Mouse (Mus musculus): ENCODE measurements around the gene Atp5h.
"Not testable (repeated sequence)": the region's sequence is repeated elsewhere in the genome, so short reads cannot be mapped to it uniquely, and the experiment has no call there.

Atp5h gene

DNA sequence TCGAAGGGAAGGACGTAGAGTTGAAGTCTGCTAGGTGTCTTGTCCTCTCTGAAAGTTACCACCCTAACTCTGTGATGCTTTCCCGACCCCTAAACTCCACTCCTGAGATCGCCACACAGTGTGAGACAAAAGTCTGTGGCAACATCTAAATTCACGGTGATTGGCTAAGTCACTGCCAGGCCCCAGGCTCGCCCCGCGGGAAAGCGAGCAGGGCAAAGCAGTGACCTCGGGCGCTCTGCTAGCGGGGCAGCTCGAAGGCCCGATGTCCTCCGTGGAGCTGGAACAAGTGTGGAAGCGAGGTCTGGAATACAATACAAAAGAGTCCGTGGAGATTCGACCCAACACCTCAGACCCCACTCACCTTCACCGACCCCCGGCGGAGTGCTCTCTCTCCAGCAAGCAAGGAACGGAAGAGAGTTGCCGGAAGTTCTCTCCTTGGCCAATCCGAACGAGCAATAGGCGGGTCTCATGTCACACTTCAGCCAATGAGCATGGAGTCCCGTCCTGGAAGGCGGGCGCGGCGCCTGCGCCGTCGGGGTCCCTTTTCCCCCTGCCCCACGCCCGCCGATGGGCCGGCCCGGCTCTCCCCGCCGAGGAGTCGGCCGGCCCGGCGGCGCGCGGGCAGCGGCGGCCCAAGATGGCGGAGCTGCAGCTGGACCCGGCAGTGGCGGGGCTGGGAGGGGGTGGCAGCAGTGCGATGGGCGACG lies at the start of gene Atp5h, which contains the start of gene Kctd2:
TSS of gene Atp5h (minus strand) at position 432 of the 707 bp plus-strand sequence.
TSS of gene Kctd2 (plus strand) at position 598 of the 707 bp plus-strand sequence.
- DNase-seq (ENCODE audit: extremely low read depth, insufficient read length, low spot score): peak; percentile 96

DNA sequence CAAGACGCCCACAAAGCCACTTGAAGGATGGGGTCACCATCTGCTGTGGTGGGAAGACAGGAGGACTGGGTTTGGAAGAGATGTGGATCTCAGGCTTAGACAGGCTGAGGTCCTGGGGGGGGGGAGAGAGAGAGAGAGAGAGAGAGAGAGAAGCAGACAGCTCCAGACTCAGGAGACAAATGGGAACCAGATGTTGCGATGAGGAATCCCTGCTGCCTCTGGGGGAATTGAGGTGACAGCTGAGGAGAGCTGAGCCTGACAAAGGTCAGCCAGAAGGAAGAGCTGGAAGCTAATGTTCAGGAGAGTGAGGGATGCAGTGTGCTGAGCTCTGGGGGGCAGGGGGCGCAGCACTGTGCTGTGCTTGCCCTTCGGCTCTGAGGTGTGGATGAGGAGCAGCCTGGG lies 47.5 kb upstream of the Atp5h start:
- DNase-seq (ENCODE audit: extremely low read depth, insufficient read length, low spot score): no peak

DNA sequence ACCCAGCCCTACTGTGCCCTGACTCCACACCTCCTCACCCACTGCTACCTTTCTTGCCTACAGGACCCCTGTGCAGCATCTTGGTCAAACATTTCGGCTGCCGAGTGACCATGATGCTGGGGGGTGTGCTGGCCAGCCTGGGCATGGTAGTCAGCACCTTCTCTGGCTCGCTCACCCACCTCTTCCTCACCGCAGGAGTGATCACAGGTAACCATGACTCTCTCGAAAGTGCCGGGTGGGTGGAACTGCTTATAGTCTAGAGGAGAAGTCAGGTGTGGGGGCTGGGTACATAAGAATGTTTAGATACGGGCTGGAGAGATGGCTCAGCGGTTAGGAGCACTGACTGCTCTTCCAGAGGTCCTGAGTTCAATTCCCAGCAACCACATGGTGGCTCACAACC lies 45.1 kb upstream of the Atp5h start:
- DNase-seq (ENCODE audit: extremely low read depth, insufficient read length, low spot score): no peak

DNA sequence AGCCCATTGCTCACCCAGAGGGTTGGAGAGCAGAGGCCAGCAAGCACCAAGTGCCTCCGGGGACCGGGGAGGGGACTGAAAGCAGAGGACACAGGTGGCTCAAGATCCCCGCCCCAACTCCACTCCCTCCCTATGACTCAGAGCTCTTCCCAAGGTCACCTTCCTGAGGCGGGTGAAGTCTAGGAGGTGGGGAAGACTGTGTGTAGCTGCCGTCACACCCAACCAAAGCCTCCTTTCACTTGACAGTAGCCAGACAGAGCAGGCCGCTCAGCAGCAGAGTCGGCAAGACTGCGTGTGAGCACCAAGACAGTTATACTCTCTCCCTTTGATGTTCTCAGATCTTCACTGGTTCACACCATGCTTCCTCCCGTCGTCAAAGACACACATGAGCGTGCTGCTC lies 43.6 kb upstream of the Atp5h start:
- no peak for DNase-seq (ENCODE audit: extremely low read depth, insufficient read length, low spot score)

DNA sequence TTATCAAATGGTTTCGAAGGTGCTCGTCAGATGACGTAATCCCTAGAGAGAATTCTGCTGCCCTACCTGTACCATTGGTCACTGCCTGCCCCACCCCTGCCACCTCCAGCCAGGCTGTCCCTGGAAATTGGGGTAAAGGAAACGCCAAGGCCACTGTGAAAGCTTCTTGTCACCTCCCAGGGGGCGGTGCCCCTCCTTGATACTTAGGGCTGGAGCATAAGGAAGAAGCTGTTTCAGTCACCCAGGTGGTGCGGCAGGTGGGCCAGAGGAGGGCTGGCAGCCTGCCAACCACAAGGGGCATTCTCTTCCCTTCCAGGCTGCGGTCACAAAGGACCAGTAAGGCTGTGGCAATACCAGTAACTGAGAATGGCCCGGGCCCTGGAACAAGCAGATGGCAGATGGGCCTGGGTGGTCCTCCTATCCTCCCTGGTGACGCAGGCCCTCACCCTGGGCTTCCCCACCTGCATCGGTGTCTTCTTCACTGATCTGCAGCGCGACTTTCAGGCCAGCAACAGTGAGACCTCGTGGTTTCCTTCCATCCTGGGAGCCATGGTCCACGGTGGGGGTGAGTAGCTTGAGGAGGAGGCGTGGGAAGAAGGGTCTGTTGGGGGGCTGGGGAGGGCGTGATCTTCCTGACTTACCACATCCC lies 42.6 kb upstream of the Atp5h start, which contains the start of gene Slc16a5:
TSS of gene Slc16a5 (plus strand) at position 232 of the 649 bp plus-strand sequence.
- no peak for DNase-seq (ENCODE audit: extremely low read depth, insufficient read length, low spot score)

DNA sequence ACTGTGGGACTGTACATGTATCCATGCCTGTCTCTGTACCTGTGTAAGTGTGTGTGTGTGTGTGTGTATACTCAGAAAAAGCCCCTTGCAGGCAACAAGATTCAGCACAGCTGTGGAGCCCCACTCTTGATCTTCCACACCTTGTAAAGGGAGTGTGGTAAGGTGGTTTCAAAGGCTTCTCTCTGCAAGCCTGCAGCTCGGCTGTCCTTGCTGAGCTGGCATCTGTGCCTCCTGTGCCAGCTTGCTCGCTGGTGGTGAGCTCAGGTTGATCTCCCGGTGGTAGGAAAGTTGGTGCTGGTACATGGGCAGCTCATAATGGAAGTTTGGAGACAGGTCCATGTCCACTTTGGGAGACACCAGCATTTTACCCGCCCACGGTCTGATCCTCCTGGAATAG lies 42.1 kb upstream of the Atp5h start:
- no peak for DNase-seq (ENCODE audit: extremely low read depth, insufficient read length, low spot score)

DNA sequence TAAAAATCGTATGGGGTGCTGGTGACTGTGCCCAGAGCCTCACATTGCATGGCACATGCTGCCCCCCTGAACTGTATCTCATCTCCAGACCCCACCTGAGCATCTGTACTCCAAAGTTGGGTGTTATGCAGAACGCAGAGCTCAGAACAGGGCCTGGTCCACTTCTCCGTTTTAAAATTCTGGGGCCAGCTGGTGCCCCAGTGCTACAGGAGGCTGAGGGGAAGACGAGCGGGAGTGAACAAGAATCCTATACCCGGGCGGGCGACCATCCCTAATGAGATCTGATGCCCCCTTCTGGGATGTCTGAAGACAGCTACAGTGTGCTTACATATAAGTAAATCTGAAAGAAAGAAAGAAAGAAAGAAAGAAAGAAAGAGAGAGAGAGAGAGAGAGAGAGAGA lies 41.2 kb upstream of the Atp5h start:
- DNase-seq (ENCODE audit: extremely low read depth, insufficient read length, low spot score): no peak

DNA sequence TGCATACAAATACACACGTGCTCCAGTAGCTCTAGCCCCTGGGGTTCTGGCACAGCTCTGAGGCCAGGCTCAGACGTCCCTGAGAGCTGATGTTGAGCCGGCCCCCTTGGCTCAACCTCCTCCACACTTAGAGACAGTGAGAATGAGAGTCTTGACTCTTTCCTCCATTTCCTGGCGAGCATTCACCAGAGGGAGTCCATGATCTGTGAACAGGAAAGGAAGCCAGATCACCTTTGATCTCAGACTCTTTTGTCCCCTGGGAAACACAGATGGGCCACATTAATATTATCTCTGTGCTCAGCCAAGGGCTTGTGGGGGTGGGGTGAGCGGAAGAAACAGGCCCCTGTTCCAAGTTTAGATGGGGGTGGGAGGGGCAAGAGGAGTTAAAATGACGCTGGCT lies 37.6 kb upstream of the Atp5h start:
- DNase-seq (ENCODE audit: extremely low read depth, insufficient read length, low spot score): no peak

DNA sequence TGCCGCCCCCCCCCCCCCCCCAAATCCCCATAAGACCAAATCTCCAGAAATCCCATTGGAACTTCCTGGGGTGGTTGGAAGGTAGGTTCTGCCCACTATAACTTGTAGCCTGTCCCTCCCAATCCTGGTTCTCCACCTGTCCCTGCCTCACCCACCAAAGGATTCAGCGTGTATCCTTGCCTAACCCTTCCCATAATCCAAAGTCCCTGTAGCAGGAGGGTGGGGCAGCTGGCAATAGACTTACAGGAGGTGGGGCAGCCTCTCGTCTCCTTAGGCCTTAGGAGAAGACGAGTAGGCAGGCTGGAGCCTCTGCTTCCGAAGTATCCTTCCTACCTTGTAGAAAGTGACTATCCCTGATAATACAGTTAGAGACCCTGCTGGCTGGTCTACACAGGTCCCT lies 36.4 kb upstream of the Atp5h start:
- DNase-seq (ENCODE audit: extremely low read depth, insufficient read length, low spot score): no peak

DNA sequence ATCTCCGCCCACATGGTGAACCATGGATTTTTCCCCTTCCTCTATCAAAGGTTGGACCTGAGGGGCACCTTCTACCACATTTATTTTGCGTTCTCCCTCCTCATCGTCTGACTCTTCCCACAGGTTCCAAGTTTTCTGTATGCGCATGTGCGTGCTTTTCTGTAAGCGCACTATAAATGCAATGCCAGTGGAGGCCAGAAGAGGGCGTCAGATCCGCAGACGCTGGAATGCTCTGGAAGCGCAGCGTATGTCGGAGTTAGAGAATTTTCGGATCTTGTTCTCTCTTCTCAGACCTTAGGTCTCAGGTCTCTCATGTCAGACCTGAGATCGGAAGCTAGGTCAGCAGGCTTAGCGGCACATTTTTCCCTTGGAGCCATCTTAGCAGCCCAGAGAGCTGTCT lies 35.9 kb upstream of the Atp5h start:
- no peak for DNase-seq (ENCODE audit: extremely low read depth, insufficient read length, low spot score)

DNA sequence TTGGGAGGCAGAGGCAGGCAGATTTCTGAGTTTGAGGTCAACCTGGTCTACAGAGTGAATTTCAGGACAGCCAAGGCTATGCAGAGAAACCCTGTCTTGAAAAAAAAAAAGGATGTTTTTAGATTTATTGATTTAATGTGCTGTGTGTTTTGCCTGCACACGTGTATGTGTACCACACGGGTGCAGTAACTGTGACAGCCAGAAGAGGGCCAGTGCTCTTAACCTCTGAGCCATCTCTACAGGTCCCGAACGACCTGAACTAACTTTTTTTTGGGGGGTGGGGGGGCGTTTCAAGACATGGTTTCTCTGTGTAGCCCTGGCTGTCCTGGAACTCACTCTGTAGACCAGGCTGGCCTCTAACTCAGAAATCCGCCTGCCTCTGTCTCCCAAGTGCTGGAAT lies 35.1 kb upstream of the Atp5h start:
- not testable (repeated sequence) for DNase-seq (ENCODE audit: extremely low read depth, insufficient read length, low spot score)

DNA sequence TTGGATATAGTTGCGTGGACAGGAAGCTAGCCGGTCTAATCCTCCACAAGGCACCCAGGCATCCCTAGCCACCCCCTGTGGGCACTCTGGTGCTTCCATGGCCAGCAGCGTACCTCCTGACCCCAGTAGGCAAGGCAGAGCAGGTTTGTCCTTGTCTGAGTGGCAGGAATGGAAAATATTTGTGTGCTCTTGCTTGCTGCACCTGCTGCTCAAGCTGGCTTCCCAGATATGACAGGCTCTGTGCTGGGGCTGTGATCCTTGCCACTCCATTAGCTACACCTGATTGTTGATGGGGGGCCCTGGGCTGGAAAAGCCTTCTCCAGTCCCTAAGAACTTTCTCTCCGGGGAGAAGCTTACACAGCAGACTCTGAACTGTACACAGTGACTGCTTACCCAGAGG lies 33.5 kb upstream of the Atp5h start:
- no peak for DNase-seq (ENCODE audit: extremely low read depth, insufficient read length, low spot score)

DNA sequence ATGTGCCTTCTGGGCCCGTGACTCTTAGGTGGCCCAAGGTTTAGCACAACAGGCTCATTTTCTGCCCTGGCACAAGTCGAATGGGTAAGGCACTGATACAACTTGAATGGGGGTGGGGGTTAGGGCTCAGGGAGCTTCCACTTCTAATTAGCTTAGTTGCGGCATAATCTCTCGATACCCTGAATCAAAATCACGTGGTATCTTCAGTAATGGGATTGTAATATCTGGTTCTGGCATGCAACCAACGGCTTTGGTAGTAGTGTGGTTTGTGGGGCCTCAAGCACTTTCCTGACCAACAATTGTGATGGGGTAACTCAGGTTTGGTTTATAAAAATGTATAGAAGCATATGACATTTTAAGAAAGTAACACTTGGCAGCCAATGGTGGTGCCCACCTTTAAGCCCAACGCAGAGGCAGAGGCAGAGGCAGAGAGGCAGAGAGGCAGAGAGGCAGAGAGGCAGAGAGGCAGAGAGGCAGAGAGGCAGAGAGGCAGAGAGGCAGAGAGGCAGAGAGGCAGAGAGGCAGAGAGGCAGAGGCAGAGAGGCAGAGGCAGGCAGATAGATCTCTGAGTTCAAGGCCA lies 32.6 kb upstream of the Atp5h start:
- DNase-seq (ENCODE audit: extremely low read depth, insufficient read length, low spot score): no peak

DNA sequence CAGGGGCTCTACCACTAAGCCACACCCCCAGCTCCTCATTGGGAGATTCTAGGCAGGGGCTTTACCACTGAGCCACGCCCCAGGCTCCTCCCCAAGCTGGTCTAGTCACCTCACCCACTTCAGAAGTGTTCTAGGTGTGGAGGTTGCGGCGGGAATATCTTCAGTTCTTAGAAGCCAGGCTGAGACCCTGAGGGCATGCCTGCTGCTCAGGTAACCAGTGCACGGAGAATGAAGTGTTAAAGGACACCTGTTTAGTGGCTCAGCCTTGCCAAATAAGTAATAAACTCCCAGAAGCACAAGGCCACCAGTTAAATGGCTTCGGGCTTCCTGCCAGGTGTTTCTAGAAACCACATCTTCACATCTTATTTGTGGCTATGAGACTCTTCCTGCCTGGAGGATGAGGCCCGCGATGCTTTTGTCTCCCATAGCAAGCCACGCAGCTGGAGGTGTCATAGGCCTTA lies 32.0 kb upstream of the Atp5h start:
- DNase-seq (ENCODE audit: extremely low read depth, insufficient read length, low spot score): no peak

DNA sequence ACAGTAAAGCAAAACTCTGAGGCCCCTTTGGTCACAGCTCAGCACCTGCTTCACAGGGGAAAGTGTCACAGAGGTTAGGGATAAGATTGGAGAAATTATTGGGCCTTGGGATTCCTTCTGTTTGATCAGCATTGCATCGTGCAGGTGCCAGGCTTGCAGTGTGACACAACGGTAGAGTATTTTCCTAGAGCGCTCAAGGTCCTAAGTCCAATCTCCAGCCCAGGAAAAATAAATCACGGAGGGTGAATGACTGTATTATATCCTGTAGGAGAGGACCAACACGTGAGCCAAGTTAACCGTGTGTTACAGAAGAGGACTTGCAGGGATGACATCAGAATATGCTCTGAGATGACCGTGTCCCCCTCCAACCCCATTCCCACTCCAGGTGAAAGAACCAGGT lies 30.4 kb upstream of the Atp5h start:
- no peak for DNase-seq (ENCODE audit: extremely low read depth, insufficient read length, low spot score)

DNA sequence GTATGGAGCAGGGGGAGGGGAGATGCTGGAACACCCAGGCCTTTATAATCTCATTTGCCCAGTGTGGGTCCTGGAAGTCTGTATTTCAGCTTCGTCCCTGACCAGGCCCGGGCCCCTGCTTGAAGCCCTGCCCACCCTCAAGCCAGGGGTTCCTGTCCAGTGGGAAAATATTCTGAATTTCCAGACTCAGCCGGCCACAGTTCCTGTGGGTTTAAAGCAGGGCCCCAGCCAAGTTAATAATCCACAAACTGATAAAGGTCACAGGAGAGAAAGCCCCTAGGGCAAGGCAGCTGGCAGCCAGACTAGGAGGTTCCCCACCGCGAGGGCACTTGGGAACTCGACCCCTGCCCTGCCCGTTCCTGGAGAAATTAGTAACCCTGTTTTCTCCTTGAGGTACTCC lies 29.2 kb upstream of the Atp5h start:
- DNase-seq (ENCODE audit: extremely low read depth, insufficient read length, low spot score): no peak

DNA sequence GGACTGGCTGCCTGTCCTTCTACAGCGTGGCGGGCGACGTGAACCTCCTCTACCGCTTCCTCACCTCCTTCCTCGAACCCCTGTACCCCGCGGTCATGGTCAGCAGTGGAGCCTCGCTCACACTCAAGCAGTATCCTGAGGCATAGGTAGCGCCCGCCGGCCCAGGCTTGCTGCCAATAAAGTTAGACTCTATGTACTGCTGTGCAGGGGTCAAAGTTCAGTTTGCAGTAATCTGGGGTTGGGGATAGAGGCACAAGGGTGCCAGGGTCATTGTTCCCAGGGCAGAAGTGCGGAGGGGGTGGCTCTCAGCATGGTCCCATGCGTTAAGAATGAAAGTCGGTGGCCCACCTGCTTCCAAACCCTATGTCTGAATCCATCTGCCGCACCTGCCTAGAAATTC lies 28.3 kb upstream of the Atp5h start:
- no peak for DNase-seq (ENCODE audit: extremely low read depth, insufficient read length, low spot score)

DNA sequence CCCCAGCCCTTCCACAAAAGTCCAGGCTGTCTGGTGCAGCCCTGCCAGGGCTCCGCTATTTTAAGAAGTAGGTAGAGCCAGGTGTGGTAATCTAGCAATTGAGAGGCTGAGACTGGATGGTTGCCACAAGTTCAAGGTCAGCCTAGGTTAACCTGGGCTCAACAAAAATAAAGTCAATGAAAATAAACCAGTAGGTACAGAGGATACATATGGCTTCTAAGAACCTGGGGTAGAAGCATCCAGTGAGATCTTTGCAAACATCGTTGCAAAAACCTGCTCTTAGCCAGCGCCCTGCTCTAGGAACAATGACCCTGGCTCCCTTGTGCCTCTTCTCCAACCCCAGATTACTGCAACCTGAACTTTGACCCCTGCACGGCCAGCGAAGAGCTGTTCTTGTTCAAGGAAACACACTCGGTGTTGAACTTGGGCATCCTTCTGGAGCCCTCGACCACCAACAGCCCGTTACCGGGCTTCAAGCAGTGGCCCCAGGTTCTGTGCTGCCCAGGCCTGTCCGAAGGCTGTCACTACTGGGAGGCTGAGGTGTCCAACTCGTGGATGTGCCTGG lies 27.6 kb upstream of the Atp5h start:
- no peak for DNase-seq (ENCODE audit: extremely low read depth, insufficient read length, low spot score)

DNA sequence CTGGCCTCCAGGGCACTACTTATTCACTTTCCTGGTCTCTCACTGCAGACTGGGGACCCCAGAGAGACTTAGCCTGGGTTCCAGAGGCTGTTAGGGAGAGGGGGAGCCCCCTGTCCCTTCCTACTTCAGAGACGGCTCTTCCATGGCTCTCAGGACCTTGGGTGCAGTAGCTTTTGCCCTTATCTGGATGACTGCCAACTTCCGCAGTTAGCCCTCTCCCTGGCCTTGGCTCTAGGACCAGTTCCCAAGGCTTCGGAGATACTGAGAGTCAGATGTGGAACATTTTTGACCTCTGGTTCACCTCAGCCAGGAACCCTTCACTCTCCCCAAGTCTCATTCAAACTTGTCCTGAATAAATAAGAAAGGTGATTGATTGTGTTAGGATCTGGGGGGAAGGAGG lies 27.1 kb upstream of the Atp5h start:
- DNase-seq (ENCODE audit: extremely low read depth, insufficient read length, low spot score): no peak

DNA sequence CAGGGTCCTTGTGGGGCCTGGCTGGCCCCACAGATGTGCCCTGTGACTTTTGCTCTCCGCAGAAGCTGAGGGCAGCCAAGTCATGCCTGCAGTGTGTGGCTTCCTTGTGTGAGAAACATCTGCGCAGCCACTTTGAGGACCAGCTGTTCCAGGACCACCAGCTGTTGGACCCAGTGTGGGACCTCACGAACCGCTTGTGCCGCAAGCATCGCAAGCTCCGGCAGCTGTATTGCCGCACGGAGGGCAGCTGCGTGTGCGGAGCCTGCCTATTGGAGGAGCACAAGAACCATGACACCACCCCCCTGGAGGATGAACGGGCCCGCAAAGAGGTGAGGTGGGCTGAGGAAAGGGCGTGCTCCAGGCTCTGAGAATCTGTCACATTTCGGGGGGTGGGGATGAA lies 21.7 kb upstream of the Atp5h start:
- no peak for DNase-seq (ENCODE audit: extremely low read depth, insufficient read length, low spot score)

DNA sequence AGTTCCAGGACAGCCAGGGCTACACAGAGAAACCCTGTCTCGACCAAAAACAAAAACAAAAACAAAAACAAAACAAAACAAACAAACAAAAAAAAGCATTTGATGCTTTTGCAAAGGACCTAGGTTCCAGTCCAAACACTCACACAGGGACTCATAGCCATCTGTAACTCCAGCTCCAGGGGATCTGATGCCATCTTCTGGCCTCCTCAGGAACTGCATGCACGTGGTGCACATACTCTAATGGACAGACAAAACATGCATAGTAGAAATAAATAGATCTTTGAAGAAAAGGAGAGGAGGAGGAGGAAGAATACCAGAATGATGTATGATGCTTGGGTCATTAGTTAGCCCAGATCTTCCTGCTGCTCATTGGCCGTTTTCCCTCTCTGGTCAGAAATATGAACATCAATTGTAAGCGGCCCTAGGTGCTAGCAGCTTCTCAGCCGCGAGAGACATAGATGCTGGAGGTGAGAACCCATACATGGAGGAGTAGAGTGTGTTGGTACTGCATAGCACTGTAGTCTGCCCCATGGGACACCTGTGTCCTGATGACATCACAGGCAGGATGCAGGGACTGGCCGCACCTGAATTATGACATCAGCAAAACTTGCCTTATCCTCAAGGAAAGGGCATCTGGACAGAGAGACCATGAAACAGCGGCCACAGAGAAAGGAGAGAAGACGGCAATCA lies 20.3 kb upstream of the Atp5h start, which contains the start of gene Trim80:
TSS of gene Trim80 (plus strand) at position 640 of the 690 bp plus-strand sequence.
- no peak for DNase-seq (ENCODE audit: extremely low read depth, insufficient read length, low spot score)

Data from 3134 (cell line).